Mouse (Mus musculus) ES-E14 (cell line): ENCODE data around the gene Klf12. TPM values are rescaled to one million over a fixed set of nuclear protein-coding genes. Genes with fewer than 3 reads are reported as not detected.

ENCODE experiments used
- DNase-seq: peaks from one replicate; pipeline ENCODE4 v3.0.0-alpha.2; 2013; ENCODE audit warnings: low read depth, low spot score
- H3K27ac ChIP-seq: 2 replicates; pipeline ENCODE4 v1.5.1; 2012; ENCODE audit warnings: low read depth, mild to moderate bottlenecking, low read length, moderate library complexity, mixed read lengths; ENCODE audit not compliant: poor library complexity, insufficient read depth, severe bottlenecking
- H3K36me3 ChIP-seq: 2 replicates; pipeline ENCODE4 v1.6.1; 2012; ENCODE audit warnings: mild to moderate bottlenecking, low read length, moderate library complexity, mixed read lengths; ENCODE audit not compliant: control insufficient read depth, poor library complexity, insufficient read depth, severe bottlenecking
- H3K4me1 ChIP-seq, 2 experiments: fragments of 150-350 bp in 1 of 2; sonication (generic) in 1 of 2; 2 replicates each; pipeline ENCODE4 v1.6.1; 2012; ENCODE audit warnings: low read length in 2 of 2, mild to moderate bottlenecking in 1 of 2, mixed read lengths in 1 of 2; ENCODE audit not compliant: control insufficient read depth in 2 of 2, insufficient read depth in 2 of 2, poor library complexity in 1 of 2
- H3K4me3 ChIP-seq, 2 experiments: fragments of 150-350 bp in 1 of 2; sonication (generic) in 1 of 2; 2 replicates each; pipeline ENCODE4 v1.5.1; 2012; ENCODE audit warnings: low read length in 2 of 2, low read depth in 1 of 2, mild to moderate bottlenecking in 1 of 2, mixed read lengths in 1 of 2; ENCODE audit not compliant: insufficient read depth in 1 of 2, poor library complexity in 1 of 2, severe bottlenecking in 1 of 2
- H3K9ac ChIP-seq: 2 replicates; pipeline ENCODE4 v1.6.1; 2012; ENCODE audit warnings: low read depth, mild to moderate bottlenecking, low read length, mixed read lengths; ENCODE audit not compliant: poor library complexity, insufficient read depth, severe bottlenecking
- H3K9me3 ChIP-seq: fragments of 150-350 bp; sonication (generic); 2 replicates; pipeline ENCODE4 v1.6.1; 2012; ENCODE audit warnings: low read depth, mild to moderate bottlenecking, low read length; ENCODE audit not compliant: control insufficient read depth, insufficient read depth
- CHD2 ChIP-seq: IDR thresholded peaks from 2 replicates; pipeline ENCODE4 v1.6.1; 2014; ENCODE audit warnings: mild to moderate bottlenecking, low read depth, low read length, inconsistent platforms
- HCFC1 ChIP-seq: IDR thresholded peaks from 2 replicates; pipeline ENCODE4 v1.6.1; 2012; ENCODE audit warnings: low read length, inconsistent platforms, borderline replicate concordance; ENCODE audit not compliant: insufficient read depth
- MAFK ChIP-seq: IDR thresholded peaks from 2 replicates; pipeline ENCODE4 v1.6.1; 2014; ENCODE audit warnings: mild to moderate bottlenecking, low read depth, low read length, inconsistent platforms; ENCODE audit not compliant: insufficient read depth
- ZC3H11A ChIP-seq: IDR thresholded peaks from 2 replicates; pipeline ENCODE4 v1.6.1; 2012; ENCODE audit warnings: low read depth, mild to moderate bottlenecking, inconsistent platforms, low read length, borderline replicate concordance
- ZNF384 ChIP-seq: IDR thresholded peaks from 2 replicates; pipeline ENCODE4 v1.6.1; 2012; ENCODE audit warnings: low read depth, low read length, inconsistent platforms
- in situ Hi-C, 2 experiments: fragments of 600-800 bp; cut with MboI; formaldehyde crosslinking; loops; one replicate each; pipeline ENCODE4 v1.15.1; 2025; ENCODE audit warnings: low sequenced_read_pairs in 2 of 2, inconsistent platforms in 1 of 2; ENCODE audit not compliant: unreplicated experiment in 2 of 2
- total RNA-seq: library from RNA; depleted of rRNA; stranded (reverse); fragments of 300-350 nt; gene quantifications from 2 replicates; pipeline ENCODE4 v1.2.3, GENCODE M21; 2012

Gene Klf12
- total RNA-seq, 1 experiment: 8.7 TPM

DNA sequence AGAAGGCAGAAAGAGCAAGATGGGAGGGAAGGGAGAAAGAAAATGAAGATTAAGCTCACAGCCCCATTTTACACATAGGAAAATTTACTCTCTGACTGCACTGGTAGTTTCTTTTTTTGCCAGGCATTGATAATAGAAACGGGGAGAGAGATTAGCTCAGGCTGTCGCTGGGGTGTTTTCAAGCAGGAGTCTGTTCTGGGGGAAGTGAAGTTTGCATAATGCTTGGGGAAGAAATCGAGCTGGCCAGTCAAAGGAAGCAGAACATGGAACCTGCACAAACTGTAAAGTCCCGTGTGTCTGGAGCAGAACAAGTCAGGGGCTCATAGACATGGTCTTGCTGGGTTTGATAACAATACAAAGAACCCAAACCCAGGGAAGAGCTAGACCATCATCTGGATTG, 204.9 kb downstream of the Klf12 start:
- no peaks in the 10 kb centered on the region for H3K4me1 ChIP-seq
- TF ChIP-seq ZNF384 (no peak), HCFC1 (no peak), ZC3H11A (no peak), MAFK (no peak), CHD2 (no peak)
- H3K9me3 ChIP-seq: no peaks in the 10 kb centered on the region
- H3K36me3 ChIP-seq: no peaks in the 10 kb centered on the region
- in situ Hi-C loops: no loop called here
- no peak overlapping the region for H3K27ac ChIP-seq
- no peak overlapping the region for H3K9ac ChIP-seq
- no peak for DNase-seq
- no peak overlapping the region for H3K4me3 ChIP-seq

DNA sequence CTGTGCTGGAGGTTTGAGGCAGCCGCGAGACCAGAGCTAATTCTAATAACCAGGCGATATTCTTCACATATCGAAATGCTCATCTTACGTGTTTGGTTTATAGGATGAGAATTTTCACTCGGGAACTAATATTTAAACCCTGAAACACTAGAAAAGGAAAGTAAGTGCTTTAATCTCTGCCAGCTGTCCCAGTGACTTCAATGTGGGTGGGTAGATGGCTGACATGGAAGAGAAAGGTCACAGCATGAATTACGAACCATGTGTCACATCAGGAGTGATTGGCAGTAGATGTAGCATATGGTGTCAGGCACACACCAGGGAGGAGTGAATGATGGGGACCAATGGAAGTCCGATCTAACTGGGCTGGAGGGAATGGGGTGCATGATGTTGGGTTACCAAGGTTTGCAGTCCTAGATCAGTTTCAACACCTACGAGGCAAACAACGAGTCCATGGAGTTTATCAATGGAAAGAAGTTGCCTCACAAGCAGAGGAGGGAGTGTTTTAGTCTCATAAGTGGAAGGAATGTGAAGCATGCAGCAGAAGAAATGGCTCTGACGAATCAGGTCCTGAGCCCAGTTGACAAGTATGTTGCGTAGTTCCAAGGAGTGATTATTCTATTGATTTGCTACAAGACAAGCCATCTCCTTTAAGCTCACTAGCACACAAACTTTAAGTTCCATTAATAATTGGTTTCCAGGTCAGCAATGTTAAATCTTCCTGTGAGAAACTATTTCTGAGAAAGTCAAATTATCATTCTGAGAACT, 211.9 kb downstream of the Klf12 start:
- TF ChIP-seq ZC3H11A (no peak), ZNF384 (no peak), HCFC1 (no peak), MAFK (no peak)
- Histone ChIP-seq H3K4me1 (no peaks in the 10 kb centered on the region), H3K4me3 (no peak overlapping the region)

DNA sequence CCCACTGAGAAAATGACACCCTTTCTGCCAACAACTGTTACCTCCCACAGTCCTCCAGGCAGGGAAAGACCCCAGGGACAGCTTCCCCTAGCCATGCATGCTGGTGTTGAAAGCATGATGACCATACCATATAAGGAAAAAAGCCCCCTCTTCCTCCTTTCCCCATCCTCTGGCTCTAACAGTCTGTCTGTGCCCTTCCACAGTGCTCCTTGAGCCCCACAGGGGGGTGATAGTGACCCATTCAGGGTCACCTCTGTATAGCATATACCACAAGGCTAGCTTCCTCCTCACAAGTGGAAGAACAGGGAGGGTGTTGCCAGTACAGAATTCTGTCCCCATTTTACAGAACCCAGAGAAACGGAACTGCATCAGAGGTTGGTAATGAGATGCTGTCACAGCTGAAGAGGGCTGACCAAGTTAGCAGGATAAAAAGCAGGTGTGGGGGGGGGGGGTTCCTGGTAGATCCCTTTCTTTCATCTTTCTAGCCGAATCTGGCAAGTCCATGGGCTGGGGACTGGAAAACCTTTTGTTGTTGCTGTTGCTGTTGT, 214.9 kb downstream of the Klf12 start:
- Histone ChIP-seq H3K4me3 (no peak overlapping the region), H3K9me3 (no peaks in the 10 kb centered on the region), H3K9ac (no peak overlapping the region), H3K27ac (no peak overlapping the region), H3K4me1 (no peaks in the 10 kb centered on the region; a peak in 1 of 4 replicates), H3K36me3 (peaks cover 2% of the 10 kb centered on the region; the same call in 1 of the 2 replicates)
- TF ChIP-seq HCFC1 (no peak), CHD2 (no peak), ZC3H11A (no peak), ZNF384 (no peak), MAFK (no peak)
- DNase-seq: no peak
- in situ Hi-C loops: no loop called here

More for the DNA sequence above, 211.9 kb downstream of the Klf12 start:
- Histone ChIP-seq H3K9ac (no peak overlapping the region), H3K9me3 (no peaks in the 10 kb centered on the region), H3K27ac (no peak overlapping the region), H3K36me3 (peaks cover 2% of the 10 kb centered on the region; the same call in 1 of the 2 replicates)
- DNase-seq: no peak
- in situ Hi-C loops: no loop called here

DNA sequence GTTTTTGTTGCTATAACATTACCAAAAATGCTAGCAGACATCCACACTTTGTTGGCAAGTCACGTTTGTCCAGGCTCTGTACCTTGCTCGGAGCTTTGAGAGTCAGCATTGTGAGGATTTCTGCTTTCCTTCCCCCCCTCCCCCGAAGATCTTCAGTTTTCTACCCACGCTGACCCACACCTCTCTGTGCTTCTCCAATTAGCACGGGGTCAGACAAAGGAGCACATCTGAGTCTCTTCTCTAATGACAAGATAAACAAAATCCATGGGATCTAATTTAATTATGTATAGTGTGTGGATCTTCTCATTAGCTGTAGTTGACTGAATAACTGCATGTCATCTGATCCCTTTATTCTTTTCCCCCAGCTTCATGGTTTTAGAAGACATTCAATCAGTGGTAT, 215.8 kb downstream of the Klf12 start:
- Histone ChIP-seq H3K36me3 (peaks cover 2% of the 10 kb centered on the region; the same call in 1 of the 2 replicates), H3K9me3 (no peaks in the 10 kb centered on the region), H3K9ac (no peak overlapping the region), H3K4me3 (no peak overlapping the region), H3K27ac (no peak overlapping the region), H3K4me1 (no peaks in the 10 kb centered on the region; a peak in 1 of 4 replicates)
- in situ Hi-C loops: no loop called here
- no peak for TF ChIP-seq CHD2
- no peak for DNase-seq

DNA sequence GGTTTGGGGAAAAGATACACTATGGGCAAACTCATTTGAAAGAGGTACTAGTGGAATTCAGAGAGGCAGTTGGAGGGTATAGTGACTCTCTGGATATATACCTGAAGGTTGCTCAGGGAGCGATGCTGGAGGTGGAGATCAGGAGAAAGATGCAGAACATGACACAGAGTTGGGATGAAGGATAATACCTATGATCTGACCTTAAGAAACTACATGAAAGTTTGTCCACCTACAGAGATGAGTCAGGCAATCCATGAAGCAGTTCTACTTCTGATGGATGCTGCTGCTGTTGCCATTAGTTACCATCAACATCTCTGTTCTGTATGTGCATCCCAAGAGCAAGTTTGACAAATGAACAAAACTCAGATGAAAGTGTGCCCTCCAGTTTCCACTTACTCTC, 222.0 kb downstream of the Klf12 start:
- no peak overlapping the region for H3K9ac ChIP-seq
- H3K9me3 ChIP-seq: no peaks in the 10 kb centered on the region
- in situ Hi-C loops: no loop called here
- H3K27ac ChIP-seq: no peak overlapping the region
- no peak for DNase-seq
- no peak overlapping the region for H3K4me3 ChIP-seq
- H3K36me3 ChIP-seq: no peaks in the 10 kb centered on the region
- TF ChIP-seq HCFC1 (no peak), ZNF384 (no peak), MAFK (no peak)
- no peaks in the 10 kb centered on the region; a peak in 1 of 4 replicates for H3K4me1 ChIP-seq
